Mouse (Mus musculus): ENCODE data around the gene Galnt12.

GRCm38 (mm10) chr4:47091493-47092386, at the start of gene Galnt12:
- TF ChIP-seq HCFC1 (IDR thresholded peaks at IDR 0.05; ENCODE audit: borderline replicate concordance, insufficient read depth, low read length): no peak
- no peak for TF ChIP-seq CHD2 (IDR thresholded peaks at IDR 0.05; ENCODE audit: low read depth, low read length)
- TF ChIP-seq ZNF384 (IDR thresholded peaks at IDR 0.05; ENCODE audit: low read depth, low read length): no peak
